Mouse (Mus musculus): ENCODE measurements around the gene Cd44. TPM values are rescaled to one million over a fixed set of nuclear protein-coding genes. Genes with fewer than 3 reads are reported as not detected.

Gene Cd44
- total RNA-seq, 1 experiment = 14.3 TPM

- DNase-seq (ENCODE audit: low read depth, low spot score) = no peak
- Histone ChIP-seq H3K9me3 (ENCODE audit: control insufficient read depth, insufficient read depth, low read depth, low read length) (no peaks in the 10 kb centered on the region), H3K4me3 (ENCODE audit: insufficient read depth in 1 of 2, low read depth in 1 of 2, low read length in 2 of 2, poor library complexity in 1 of 2, severe bottlenecking in 1 of 2) (no peak overlapping the region), H3K36me3 (ENCODE audit: control insufficient read depth, insufficient read depth, low read length, poor library complexity, severe bottlenecking) (no peaks in the 10 kb centered on the region), H3K27ac (ENCODE audit: insufficient read depth, low read depth, low read length, poor library complexity, severe bottlenecking) (no peak overlapping the region), H3K4me1 (ENCODE audit: control insufficient read depth in 2 of 2, insufficient read depth in 2 of 2, low read length in 2 of 2, poor library complexity in 1 of 2) (no peaks in the 10 kb centered on the region), H3K9ac (ENCODE audit: insufficient read depth, low read depth, low read length, poor library complexity, severe bottlenecking) (no peak overlapping the region)
- TF ChIP-seq CHD2 (IDR thresholded peaks at IDR 0.05; ENCODE audit: low read depth, low read length) = no peak
- no peak for TF ChIP-seq MAFK (IDR thresholded peaks at IDR 0.05; ENCODE audit: insufficient read depth, low read depth, low read length)
- TF ChIP-seq ZNF384 (IDR thresholded peaks at IDR 0.05; ENCODE audit: low read depth, low read length) = no peak
- no peak for TF ChIP-seq HCFC1 (IDR thresholded peaks at IDR 0.05; ENCODE audit: borderline replicate concordance, insufficient read depth, low read length)
- TF ChIP-seq ZC3H11A (IDR thresholded peaks at IDR 0.05; ENCODE audit: borderline replicate concordance, low read depth, low read length) = no peak
- in situ Hi-C loops (cut with MboI; ENCODE audit: low sequenced_read_pairs in 2 of 2, unreplicated experiment in 2 of 2) = no loop called here
Measured at GRCm38 (mm10) chr2:102801899-102802298, 99.6 kb downstream of the Cd44 start.

- Histone ChIP-seq H3K36me3 (ENCODE audit: control insufficient read depth, insufficient read depth, low read length, poor library complexity, severe bottlenecking) (no peaks in the 10 kb centered on the region), H3K9ac (ENCODE audit: insufficient read depth, low read depth, low read length, poor library complexity, severe bottlenecking) (no peak overlapping the region), H3K27ac (ENCODE audit: insufficient read depth, low read depth, low read length, poor library complexity, severe bottlenecking) (no peak overlapping the region), H3K4me1 (ENCODE audit: control insufficient read depth in 2 of 2, insufficient read depth in 2 of 2, low read length in 2 of 2, poor library complexity in 1 of 2) (no peaks in the 10 kb centered on the region), H3K4me3 (ENCODE audit: insufficient read depth in 1 of 2, low read depth in 1 of 2, low read length in 2 of 2, poor library complexity in 1 of 2, severe bottlenecking in 1 of 2) (no peak overlapping the region), H3K9me3 (ENCODE audit: control insufficient read depth, insufficient read depth, low read depth, low read length) (no peaks in the 10 kb centered on the region)
- TF ChIP-seq MAFK (IDR thresholded peaks at IDR 0.05; ENCODE audit: insufficient read depth, low read depth, low read length) (no peak), ZNF384 (IDR thresholded peaks at IDR 0.05; ENCODE audit: low read depth, low read length) (no peak), ZC3H11A (IDR thresholded peaks at IDR 0.05; ENCODE audit: borderline replicate concordance, low read depth, low read length) (no peak)
- in situ Hi-C loops (cut with MboI; ENCODE audit: low sequenced_read_pairs in 2 of 2, unreplicated experiment in 2 of 2) = no loop called here
- DNase-seq (ENCODE audit: low read depth, low spot score) = no peak
Measured at GRCm38 (mm10) chr2:102798149-102798548, 103.3 kb downstream of the Cd44 start.

- no peak for DNase-seq (ENCODE audit: low read depth, low spot score)
- in situ Hi-C loops (cut with MboI; ENCODE audit: low sequenced_read_pairs in 2 of 2, unreplicated experiment in 2 of 2) = no loop called here
- no peak for TF ChIP-seq MAFK (IDR thresholded peaks at IDR 0.05; ENCODE audit: insufficient read depth, low read depth, low read length)
- no peak for TF ChIP-seq ZNF384 (IDR thresholded peaks at IDR 0.05; ENCODE audit: low read depth, low read length)
- no peak for TF ChIP-seq HCFC1 (IDR thresholded peaks at IDR 0.05; ENCODE audit: borderline replicate concordance, insufficient read depth, low read length)
- TF ChIP-seq CHD2 (IDR thresholded peaks at IDR 0.05; ENCODE audit: low read depth, low read length) = no peak
- TF ChIP-seq ZC3H11A (IDR thresholded peaks at IDR 0.05; ENCODE audit: borderline replicate concordance, low read depth, low read length) = no peak
Measured at GRCm38 (mm10) chr2:102795034-102795433, 106.4 kb downstream of the Cd44 start.

GRCm38 (mm10) chr2:102792804-102793203 is 108.7 kb downstream of the Cd44 start:
- no peaks in the 10 kb centered on the region for H3K36me3 ChIP-seq (ENCODE audit: control insufficient read depth, insufficient read depth, low read length, poor library complexity, severe bottlenecking)
- in situ Hi-C loops (cut with MboI; ENCODE audit: low sequenced_read_pairs in 2 of 2, unreplicated experiment in 2 of 2) = no loop called here
- no peaks in the 10 kb centered on the region for H3K4me1 ChIP-seq (ENCODE audit: control insufficient read depth in 2 of 2, insufficient read depth in 2 of 2, low read length in 2 of 2, poor library complexity in 1 of 2)
- H3K27ac ChIP-seq (ENCODE audit: insufficient read depth, low read depth, low read length, poor library complexity, severe bottlenecking) = no peak overlapping the region
- H3K4me3 ChIP-seq (ENCODE audit: insufficient read depth in 1 of 2, low read depth in 1 of 2, low read length in 2 of 2, poor library complexity in 1 of 2, severe bottlenecking in 1 of 2) = no peak overlapping the region
- H3K9me3 ChIP-seq (ENCODE audit: control insufficient read depth, insufficient read depth, low read depth, low read length) = no peaks in the 10 kb centered on the region
- TF ChIP-seq CHD2 (IDR thresholded peaks at IDR 0.05; ENCODE audit: low read depth, low read length) (no peak), ZC3H11A (IDR thresholded peaks at IDR 0.05; ENCODE audit: borderline replicate concordance, low read depth, low read length) (no peak), MAFK (IDR thresholded peaks at IDR 0.05; ENCODE audit: insufficient read depth, low read depth, low read length) (no peak), ZNF384 (IDR thresholded peaks at IDR 0.05; ENCODE audit: low read depth, low read length) (no peak), HCFC1 (IDR thresholded peaks at IDR 0.05; ENCODE audit: borderline replicate concordance, insufficient read depth, low read length) (no peak)
- no peak overlapping the region for H3K9ac ChIP-seq (ENCODE audit: insufficient read depth, low read depth, low read length, poor library complexity, severe bottlenecking)
- DNase-seq (ENCODE audit: low read depth, low spot score) = no peak

More at GRCm38 (mm10) chr2:102795034-102795433, 106.4 kb downstream of the Cd44 start:
- H3K36me3 ChIP-seq (ENCODE audit: control insufficient read depth, insufficient read depth, low read length, poor library complexity, severe bottlenecking) = no peaks in the 10 kb centered on the region
- no peaks in the 10 kb centered on the region for H3K4me1 ChIP-seq (ENCODE audit: control insufficient read depth in 2 of 2, insufficient read depth in 2 of 2, low read length in 2 of 2, poor library complexity in 1 of 2)
- H3K4me3 ChIP-seq (ENCODE audit: insufficient read depth in 1 of 2, low read depth in 1 of 2, low read length in 2 of 2, poor library complexity in 1 of 2, severe bottlenecking in 1 of 2) = no peak overlapping the region
- no peaks in the 10 kb centered on the region for H3K9me3 ChIP-seq (ENCODE audit: control insufficient read depth, insufficient read depth, low read depth, low read length)
- no peak overlapping the region for H3K9ac ChIP-seq (ENCODE audit: insufficient read depth, low read depth, low read length, poor library complexity, severe bottlenecking)
- H3K27ac ChIP-seq (ENCODE audit: insufficient read depth, low read depth, low read length, poor library complexity, severe bottlenecking) = no peak overlapping the region

- H3K9me3 ChIP-seq (ENCODE audit: control insufficient read depth, insufficient read depth, low read depth, low read length) = no peaks in the 10 kb centered on the region
- no peaks in the 10 kb centered on the region for H3K4me1 ChIP-seq (ENCODE audit: control insufficient read depth in 2 of 2, insufficient read depth in 2 of 2, low read length in 2 of 2, poor library complexity in 1 of 2)
- H3K36me3 ChIP-seq (ENCODE audit: control insufficient read depth, insufficient read depth, low read length, poor library complexity, severe bottlenecking) = no peaks in the 10 kb centered on the region
- no peak overlapping the region for H3K4me3 ChIP-seq (ENCODE audit: insufficient read depth in 1 of 2, low read depth in 1 of 2, low read length in 2 of 2, poor library complexity in 1 of 2, severe bottlenecking in 1 of 2)
- TF ChIP-seq MAFK (IDR thresholded peaks at IDR 0.05; ENCODE audit: insufficient read depth, low read depth, low read length) (no peak), ZC3H11A (IDR thresholded peaks at IDR 0.05; ENCODE audit: borderline replicate concordance, low read depth, low read length) (no peak), CHD2 (IDR thresholded peaks at IDR 0.05; ENCODE audit: low read depth, low read length) (no peak), ZNF384 (IDR thresholded peaks at IDR 0.05; ENCODE audit: low read depth, low read length) (no peak), HCFC1 (IDR thresholded peaks at IDR 0.05; ENCODE audit: borderline replicate concordance, insufficient read depth, low read length) (no peak)
- no peak for DNase-seq (ENCODE audit: low read depth, low spot score)
- no peak overlapping the region for H3K9ac ChIP-seq (ENCODE audit: insufficient read depth, low read depth, low read length, poor library complexity, severe bottlenecking)
- in situ Hi-C loops (cut with MboI; ENCODE audit: low sequenced_read_pairs in 2 of 2, unreplicated experiment in 2 of 2) = no loop called here
- H3K27ac ChIP-seq (ENCODE audit: insufficient read depth, low read depth, low read length, poor library complexity, severe bottlenecking) = no peak overlapping the region
Measured at GRCm38 (mm10) chr2:102791641-102792040, 109.8 kb downstream of the Cd44 start.
